Mouse (Mus musculus): ENCODE measurements around the gene Bbs9. TPM values are rescaled to one million over a fixed set of nuclear protein-coding genes. Genes with fewer than 3 reads are reported as not detected.

Bbs9 gene
- polyA plus RNA-seq, 1 experiment = 14.3 TPM

GRCm38 (mm10) chr9:22468170-22468898 is 7.2 kb upstream of the Bbs9 start:
- peak; percentile 59 for DNase-seq (ENCODE audit: low spot score)

DNA sequence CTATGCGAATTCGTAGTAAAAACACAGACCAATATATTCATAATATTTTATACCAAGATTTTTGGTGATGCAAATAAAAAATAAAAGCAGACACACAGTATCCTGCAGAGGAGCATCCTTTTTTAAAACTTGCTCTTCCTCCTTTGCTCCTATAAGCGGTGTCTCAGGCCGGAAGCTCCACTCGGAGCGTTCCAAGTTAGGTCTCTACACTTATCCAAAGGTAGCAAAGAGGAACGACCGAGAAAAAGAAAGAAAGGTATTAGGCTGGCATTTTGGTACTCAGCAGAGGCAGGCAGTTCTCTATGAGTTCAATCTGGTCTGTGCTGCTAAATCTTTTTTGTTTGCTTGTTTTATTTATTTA is 6.6 kb upstream of the Bbs9 start:
- no peak for DNase-seq (ENCODE audit: low spot score)

DNA sequence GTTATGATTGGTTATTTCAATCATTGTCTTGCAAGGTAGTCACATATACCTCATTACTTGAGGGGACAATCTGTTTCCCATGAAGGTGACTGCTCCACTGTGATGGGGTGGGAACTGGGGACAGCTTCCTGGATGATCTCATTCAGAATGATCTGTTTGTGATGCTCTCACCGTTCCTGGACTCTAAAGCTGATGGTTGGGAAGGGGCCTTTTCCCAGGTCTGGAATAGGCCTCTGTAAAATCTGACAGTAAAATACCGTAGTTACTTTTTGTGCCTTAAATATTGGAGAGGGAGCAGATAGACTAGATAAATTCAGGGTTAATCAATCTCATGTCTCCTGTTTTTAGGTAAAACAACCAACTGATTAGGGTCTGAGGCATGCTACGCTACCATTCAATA is 5.9 kb upstream of the Bbs9 start, which contains the start of gene Rp9:
Gene Rp9, minus strand, starts transcription at position 101 of the 400 bp plus-strand sequence.
- DNase-seq (ENCODE audit: low spot score) = no peak

DNA sequence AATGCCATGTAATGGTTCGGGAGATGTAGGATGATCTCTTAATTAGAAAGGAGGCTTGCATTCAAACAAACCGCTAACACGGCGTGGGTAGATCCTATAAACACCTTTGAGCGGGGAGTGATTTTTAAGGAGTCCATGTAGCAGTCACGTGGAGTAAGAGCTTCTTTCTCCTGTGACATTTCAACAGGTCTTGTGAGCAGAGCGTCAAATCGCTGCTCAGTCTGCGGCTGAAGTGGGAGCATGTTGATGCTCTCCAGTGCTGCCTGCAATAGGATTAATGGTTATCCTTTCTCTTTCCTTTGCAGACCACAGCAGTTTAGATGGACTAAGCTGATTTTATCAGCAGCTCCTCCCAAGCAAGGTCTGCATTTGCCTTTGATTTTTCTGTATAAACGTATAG is 750 bp downstream of the Bbs9 start:
- DNase-seq (ENCODE audit: low spot score) = no peak

DNA sequence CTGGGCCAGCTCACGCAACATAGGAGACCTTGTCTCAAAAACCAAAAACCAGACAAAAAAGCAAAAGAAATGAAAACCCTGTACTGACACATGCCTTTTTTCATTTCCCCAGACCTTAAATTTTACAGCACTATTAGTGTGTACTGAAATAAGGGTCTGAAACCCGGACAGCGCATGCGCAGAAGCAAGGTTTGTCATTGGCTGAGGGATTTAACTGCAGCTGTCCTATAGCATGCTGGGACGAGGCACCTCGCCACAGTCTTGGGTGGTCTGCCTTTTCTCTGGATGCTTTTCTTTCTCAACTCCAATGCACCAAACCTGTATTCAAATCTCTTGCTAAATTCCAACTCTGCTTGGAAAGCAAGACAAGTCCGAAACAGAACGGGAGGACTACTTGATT is 3.4 kb downstream of the Bbs9 start:
- no peak for DNase-seq (ENCODE audit: low spot score)

- DNase-seq (ENCODE audit: low spot score) = no peak
These were observed 8.5 kb downstream of the Bbs9 start for GRCm38 (mm10) chr9:22483866-22484561.

DNA sequence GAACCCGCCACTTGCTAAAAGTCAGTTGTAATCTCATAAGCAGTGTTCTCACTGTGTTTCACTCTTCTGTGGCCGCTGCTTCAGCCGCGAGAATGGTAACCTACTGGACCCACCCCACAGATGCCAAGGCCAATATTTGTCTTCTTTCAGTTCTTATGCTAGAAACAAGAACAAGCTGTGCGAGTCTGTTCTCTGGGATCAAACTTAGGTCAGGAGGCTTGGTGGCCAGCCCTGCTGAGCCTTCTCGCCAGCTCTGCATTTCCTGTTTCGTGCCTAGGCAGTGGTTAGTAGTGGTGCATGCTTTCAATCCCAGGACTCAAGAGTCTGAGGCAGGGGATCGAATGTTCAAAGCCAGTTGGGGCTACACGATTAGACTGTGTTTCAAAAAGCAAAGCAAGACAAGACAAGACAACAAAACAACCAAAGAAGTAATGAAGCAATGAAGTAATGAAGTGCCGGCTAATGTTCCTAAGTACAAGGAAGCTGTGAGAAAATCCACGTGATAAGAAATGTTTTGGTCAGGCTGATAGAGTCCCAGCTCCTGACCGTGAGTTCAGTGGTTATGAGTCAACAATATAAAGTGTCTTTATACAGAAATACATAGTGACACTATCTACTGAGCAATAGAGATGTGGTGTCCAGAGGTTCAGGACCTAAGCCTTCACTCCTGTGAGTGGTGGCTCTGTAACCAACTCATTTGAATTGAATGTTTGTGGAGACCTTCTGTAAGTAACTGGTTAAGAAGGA is 9.2 kb downstream of the Bbs9 start:
- no peak for DNase-seq (ENCODE audit: low spot score)

DNA sequence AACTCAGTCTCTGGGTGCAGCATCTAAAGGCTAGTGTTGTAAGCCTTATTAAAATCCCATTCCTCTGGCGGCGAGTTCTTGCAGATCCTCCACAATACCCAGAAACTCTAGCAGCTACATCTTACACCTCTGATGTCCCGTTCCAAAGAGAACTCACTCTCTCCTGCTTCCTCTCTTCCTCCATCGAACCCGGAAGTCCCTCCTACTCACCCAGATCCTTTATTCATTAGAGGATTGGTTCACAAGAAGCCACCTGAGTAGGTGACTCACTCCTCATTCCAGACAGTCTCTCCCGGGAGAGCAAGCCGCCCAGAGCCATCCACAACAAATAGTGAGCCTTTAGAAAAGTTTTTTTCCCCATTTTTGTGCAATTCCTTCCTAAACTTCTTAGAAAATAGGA is 10.7 kb downstream of the Bbs9 start:
- DNase-seq (ENCODE audit: low spot score) = no peak

- DNase-seq (ENCODE audit: low spot score) = no peak
These were observed 13.4 kb downstream of the Bbs9 start for GRCm38 (mm10) chr9:22488963-22489362.

DNA sequence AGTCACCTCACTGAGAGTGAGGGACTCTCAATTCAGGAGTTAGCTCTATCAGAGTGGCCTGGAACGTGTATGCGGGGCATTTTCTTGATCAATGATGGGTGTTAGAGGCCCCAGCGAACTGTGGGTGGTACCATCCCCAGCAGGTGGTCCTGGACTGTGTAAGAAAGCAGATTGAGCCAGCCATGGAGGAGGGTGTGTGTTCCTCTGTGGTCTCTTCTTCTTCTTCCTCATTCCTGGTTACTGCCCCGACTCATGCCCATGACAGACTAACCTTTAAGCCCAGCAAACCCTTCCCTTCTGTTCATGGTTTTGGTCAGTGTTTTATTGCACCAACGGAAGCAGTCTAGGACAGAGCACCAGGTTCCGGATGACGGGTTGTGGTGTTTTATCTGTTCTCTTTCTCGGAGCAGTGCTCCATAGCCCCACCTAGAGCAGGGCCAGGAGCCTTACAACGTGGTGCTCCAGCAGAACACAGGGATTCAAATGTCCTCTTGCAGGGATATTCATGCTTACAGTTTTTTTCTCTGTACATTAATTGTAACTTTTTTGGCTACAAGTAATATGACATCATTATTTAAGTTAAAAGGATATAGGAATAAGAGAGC is 18.8 kb downstream of the Bbs9 start:
- DNase-seq (ENCODE audit: low spot score) = no peak

- no peak for DNase-seq (ENCODE audit: low spot score)
These were observed 19.6 kb downstream of the Bbs9 start for GRCm38 (mm10) chr9:22495133-22495532.

DNA sequence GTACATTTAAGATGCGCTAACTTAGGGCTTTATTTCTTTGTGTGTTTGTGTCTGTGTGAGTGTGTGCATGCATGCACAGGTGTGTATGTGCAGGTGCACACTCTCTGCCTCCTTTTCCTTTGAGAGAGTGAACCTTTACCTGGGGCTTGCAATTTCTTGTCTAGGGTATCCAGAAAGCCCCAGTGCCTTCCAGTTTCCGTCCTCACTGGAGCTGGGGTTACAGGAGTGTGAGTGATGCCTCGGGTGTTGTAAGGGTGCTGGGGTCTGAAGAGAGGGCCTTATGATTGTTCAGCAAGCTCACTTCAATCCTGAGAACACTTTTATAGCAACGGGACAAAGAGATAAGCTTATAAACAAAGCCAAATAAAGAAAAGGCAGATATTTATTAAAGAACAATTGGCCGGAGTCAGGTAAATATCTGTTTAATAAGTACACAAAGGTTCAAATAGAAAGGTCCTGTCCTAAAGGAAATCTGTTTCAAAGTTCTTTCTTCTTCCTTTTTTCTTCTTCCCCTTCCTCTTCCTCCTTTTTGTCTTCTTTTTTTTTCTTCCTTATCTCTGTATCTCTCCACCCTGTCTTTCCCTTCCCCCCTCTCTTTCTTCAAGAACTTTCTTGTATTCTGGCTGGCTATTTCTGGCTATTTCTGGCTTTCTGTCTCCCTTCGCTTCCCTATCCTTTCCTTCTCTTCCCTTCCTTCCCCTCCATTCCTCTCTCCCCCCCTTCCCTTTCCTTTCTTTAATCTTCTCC is 21.7 kb downstream of the Bbs9 start:
- no peak for DNase-seq (ENCODE audit: low spot score)

- no peak for DNase-seq (ENCODE audit: low spot score)
These were observed 27.5 kb downstream of the Bbs9 start for GRCm38 (mm10) chr9:22502972-22503371.

GRCm38 (mm10) chr9:22503581-22503980 is 28.1 kb downstream of the Bbs9 start:
- no peak for DNase-seq (ENCODE audit: low spot score)

DNA sequence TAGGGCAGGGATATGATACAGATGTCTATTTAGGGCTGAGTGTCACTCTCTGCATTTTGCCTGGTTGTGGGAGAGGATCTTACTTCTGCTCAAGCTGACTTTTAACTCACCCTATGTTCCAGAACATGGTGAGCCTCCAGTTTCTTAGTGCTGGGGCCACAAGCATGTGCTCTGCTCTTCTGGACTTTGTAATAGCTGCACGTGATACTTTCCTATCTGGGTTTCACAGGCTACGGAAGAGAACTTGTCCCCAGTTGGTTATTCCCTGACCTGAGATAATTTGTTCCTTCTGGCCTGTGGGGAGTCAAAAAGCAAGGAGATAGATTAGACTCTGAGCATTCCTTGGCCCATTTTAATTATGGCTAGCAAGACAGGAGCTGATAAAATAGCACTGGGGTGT is 30.1 kb downstream of the Bbs9 start:
- DNase-seq (ENCODE audit: low spot score) = no peak

- no peak for DNase-seq (ENCODE audit: low spot score)
These were observed 39.6 kb downstream of the Bbs9 start for GRCm38 (mm10) chr9:22515076-22515475.

- DNase-seq (ENCODE audit: low spot score) = no peak
These were observed 43.0 kb downstream of the Bbs9 start for GRCm38 (mm10) chr9:22518394-22519041.

- DNase-seq (ENCODE audit: low spot score) = no peak
These were observed 47.9 kb downstream of the Bbs9 start for GRCm38 (mm10) chr9:22523460-22523859.

DNA sequence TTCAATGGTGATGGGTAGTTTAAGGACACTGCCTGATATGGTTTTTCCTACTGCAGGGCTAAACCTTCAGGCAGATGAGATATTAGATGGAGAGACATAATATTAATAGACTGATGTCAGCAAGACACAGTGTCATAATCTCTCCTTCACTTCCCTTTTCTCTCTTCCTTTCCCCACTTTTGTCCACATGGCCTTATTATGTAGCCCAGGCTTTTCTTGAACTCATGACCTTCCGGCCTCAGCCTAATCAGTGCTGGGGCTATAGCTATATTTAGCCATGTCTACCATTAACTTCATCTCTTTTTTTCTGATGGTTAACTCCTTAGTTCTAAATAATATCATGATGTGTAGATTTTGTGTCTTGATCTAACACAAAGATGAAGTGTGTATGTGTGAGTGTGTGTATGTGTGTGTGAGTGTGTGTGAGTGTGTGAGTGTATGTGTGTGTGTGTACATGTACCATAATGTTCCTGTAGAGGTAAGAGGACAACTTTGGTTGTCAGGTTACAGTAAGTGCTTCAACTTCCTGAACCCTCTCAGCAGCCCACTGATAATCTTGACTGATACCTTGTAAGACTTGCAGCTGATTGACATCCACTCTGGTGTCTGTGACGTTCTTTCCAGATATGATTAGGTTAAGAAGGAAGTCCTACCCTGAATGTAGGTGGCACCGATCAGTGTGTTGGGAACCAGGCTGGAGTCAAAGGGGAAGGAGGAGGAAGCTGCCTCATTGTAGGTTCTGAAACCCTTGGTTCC is 55.4 kb downstream of the Bbs9 start:
- no peak for DNase-seq (ENCODE audit: low spot score)

GRCm38 (mm10) chr9:22532112-22532511 is 56.6 kb downstream of the Bbs9 start:
- DNase-seq (ENCODE audit: low spot score) = no peak
